Mouse (Mus musculus) urinary bladder, adult 18-20 months (tissue): ENCODE measurements around the gene Olfr961.
A peak's percentile ranks its signal among the peaks of the same experiment; 100 is the strongest.

Source experiments
- DNase-seq, 2 experiments: peaks; one replicate each; pipeline ENCODE4 v3.0.0; 2022; ENCODE audit warnings: low spot score in 2 of 2, mixed read lengths in 2 of 2

Olfr961 gene

DNA sequence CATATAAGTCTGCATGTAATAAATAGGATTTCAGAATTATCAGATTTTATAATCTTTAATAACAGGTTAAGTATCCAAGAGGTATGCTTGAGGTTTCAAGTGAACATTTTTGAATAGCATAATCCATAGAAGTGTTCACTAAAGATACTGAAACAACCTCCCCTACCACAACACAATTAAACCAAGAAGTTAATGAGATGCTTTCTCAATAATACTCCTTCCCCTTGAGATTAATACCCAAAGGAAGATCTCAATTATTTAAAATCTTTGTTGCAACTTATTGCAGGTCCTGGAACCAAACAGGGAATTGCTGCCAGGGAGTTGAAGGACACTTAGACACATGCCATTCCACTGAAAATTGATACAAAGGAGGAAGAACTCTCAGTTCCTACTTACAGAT, at the start of gene Olfr961:
TSS of gene Olfr961 (plus strand) at position 301 of the 400 bp plus-strand sequence.
- no peak for DNase-seq

DNA sequence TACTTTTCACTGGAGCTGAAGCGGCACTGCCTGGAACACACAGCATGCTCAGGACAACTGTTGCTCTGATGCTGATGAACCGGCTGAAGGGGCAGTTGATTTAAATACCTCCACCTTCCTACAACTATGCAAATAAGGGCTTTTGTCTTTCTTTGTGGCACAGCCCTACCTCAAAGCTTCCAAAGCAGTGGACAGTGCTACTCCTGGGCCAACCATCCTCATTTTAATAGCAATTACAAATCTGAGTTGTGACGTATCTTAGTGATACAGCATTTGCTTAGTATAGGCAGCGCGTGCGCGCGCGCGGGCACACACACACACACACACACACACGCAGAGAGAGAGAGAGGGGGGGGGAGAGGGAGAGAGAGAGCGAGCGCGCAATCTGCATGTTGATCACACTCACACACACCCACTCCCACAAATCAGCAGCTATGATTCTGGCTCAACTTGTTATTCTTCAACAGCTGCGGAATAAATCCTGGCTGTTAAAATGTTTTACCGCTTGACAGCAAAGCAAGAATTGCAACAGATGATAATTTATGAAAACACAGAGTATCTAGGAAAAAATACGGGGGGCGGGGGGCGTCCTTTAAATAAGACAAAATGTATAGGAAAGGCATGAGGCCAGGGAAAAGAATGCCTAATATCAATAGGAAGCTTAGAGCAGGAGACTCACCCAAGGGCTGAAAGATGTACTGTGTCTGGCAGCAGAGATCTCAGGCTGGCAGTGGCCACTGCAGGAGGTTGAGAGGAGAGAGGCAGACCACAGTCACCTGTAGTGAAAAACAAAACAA, 42.2 kb upstream of the Olfr961 start:
- no peak for DNase-seq

DNA sequence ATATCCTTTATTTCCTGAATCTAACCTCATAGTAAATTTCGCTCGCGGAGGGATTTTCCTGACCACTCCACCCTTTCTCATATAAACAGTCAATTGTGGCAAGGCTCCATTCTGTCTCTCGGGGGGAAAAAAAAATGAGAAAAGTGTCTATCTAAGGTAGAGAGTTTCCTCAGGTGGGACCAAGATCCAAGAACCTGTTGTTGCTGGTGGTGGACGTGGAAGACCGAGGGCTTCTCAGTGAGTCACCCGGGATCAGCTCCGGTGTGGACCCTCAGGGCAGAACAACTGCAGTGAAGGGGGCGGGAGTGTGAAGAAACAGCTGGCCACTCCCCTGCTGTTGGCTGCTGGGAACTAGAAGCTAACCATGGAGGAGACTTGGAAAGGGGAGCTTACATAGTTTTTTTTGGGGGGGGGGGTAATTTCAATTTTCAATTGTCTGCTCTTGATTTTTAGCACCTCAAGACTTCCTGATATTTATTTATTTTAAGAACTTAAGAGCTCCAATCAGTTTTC, 41.5 kb upstream of the Olfr961 start:
- no peak for DNase-seq

GRCm38 (mm10) chr9:39603999-39604453, 40.9 kb upstream of the Olfr961 start, which contains the start of gene AW551984:
Gene AW551984 (minus strand): TSS chr9:39604403.
- DNase-seq: peak in 1 of 2 experiments; percentile 1

- DNase-seq: no peak
These were observed 36.4 kb upstream of the Olfr961 start for GRCm38 (mm10) chr9:39608497-39608896.

GRCm38 (mm10) chr9:39610355-39610754, 34.5 kb upstream of the Olfr961 start, which contains the start of gene Olfr148:
Gene Olfr148 (plus strand): TSS chr9:39610655.
- DNase-seq: no peak

- no peak for DNase-seq
These were observed 32.9 kb upstream of the Olfr961 start for GRCm38 (mm10) chr9:39611953-39612352.

GRCm38 (mm10) chr9:39621073-39621472, 23.8 kb upstream of the Olfr961 start, which contains the start of gene Olfr960:
Gene Olfr960 (plus strand): TSS chr9:39621373.
- no peak for DNase-seq

DNA sequence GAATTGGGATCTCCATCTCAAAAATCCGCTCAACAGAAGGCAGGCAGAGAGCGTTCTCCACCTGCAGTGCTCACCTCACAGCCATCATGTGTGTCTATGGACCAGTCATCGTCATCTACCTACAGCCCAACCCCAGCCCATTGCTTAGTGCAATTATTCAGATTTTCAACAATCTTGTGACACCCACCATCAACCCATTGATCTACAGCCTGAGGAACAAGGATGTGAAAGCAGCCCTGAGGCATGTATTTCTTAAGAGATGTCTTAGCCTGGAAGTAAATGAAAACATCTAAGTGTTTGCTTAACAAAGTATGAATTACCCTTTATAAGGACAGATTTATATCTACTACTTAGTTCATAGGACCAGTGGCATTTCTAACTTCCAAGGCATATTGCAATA, 21.1 kb upstream of the Olfr961 start:
- no peak for DNase-seq

- no peak for DNase-seq
These were observed 20.2 kb upstream of the Olfr961 start for GRCm38 (mm10) chr9:39624711-39625110.

GRCm38 (mm10) chr9:39629069-39629468, 15.8 kb upstream of the Olfr961 start:
- DNase-seq: no peak

GRCm38 (mm10) chr9:39633913-39634594, 10.8 kb upstream of the Olfr961 start:
- no peak for DNase-seq

DNA sequence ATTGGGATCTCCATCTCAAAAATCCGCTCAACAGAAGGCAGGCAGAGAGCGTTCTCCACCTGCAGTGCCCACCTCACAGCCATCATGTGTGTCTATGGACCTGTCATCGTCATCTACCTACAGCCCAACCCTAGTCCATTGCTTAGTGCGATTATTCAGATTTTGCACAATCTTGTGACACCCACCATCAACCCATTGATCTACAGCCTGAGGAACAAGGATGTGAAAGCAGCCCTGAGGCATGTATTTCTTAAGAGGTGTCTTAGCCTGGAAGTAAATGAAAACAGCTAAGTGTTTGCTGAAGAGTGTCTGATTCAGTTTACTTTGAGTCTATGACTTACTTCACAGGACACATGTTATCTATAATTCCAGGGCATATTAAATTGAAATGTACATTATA, 2.5 kb downstream of the Olfr961 start:
- DNase-seq: no peak

- no peak for DNase-seq
These were observed 10.0 kb downstream of the Olfr961 start for GRCm38 (mm10) chr9:39654756-39655396.

DNA sequence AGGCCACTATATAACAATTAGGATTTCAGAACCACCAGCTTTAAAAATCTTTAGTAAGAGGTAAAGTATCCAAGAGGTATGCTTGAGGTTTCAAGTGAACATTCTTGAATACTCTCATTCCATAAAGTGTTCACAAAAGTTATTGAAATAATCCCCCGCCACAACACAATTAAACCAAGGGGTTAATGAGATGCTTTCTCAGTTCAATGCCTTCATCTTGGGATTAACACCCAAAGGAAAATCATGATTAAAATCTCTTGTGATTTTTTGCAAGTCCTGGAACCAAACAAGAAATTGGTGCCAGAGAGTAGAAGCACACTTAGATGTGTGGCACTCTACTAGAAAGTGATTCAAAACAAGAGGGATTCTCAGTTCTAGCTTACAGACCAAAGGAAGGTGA, 22.0 kb downstream of the Olfr961 start, which contains the start of gene Olfr963:
TSS of gene Olfr963 (plus strand) at position 301 of the 400 bp plus-strand sequence.
- DNase-seq: no peak

- DNase-seq: no peak
These were observed 24.8 kb downstream of the Olfr961 start for GRCm38 (mm10) chr9:39669723-39670122.

- no peak for DNase-seq
These were observed 29.9 kb downstream of the Olfr961 start for GRCm38 (mm10) chr9:39674820-39675219.

DNA sequence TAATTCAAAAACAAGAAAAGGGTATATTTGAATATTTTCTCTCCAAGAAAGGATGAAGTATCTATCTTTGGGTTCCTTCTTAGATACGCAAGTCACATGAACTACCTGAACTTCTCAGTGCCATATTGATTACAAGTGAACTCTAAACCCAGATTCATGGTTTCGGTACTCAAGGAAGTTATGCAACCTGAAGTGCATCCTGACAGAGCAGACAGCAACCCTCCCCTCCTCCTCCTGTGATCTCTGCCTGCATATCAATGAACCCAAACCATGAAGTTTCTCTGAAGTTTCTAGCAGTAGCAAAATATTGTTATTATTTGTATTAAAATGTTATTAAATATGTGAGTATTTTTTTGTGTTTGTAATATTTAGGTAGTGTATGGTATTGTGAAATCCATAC, 33.7 kb downstream of the Olfr961 start:
- DNase-seq: no peak

GRCm38 (mm10) chr9:39679280-39679679, 34.4 kb downstream of the Olfr961 start:
- no peak for DNase-seq
